Mouse (Mus musculus) ZHBTc4 (cell line): ENCODE measurements at regions not wholly inside any gene's neighbourhood (a gene's known extent, or its start where the extent isn't known, plus 50 kb on each side); places are given as distances from the start of the nearest gene placed in this dataset.
"Not testable (repeated sequence)": the region's sequence is repeated elsewhere in the genome, so short reads cannot be mapped to it uniquely, and the experiment has no call there.

ENCODE experiments used
- DNase-seq: peaks from one replicate; pipeline ENCODE4 v3.0.0-alpha.2; 2011; ENCODE audit warnings: low read depth, low spot score

DNA sequence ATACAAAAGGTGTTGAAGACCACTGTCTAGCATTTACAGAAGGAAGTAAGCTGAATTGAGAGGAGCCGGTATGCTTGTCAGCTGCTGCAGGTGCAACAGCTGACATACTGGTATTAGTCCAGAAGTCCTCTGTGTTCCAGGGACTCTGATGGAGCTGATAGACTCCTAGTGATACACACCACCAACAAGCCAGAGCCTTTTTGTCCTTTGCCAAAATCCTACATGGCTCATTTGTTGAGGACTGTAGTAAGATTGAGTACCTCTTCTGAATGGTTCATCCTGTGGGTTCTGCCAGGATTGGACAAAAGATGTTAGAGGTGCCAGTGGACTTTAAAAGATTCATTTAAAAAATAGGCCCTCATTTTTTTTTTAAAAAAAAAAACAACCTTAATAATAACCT is 129.4 kb upstream of the Tmem185a start:
- no peak for DNase-seq

DNA sequence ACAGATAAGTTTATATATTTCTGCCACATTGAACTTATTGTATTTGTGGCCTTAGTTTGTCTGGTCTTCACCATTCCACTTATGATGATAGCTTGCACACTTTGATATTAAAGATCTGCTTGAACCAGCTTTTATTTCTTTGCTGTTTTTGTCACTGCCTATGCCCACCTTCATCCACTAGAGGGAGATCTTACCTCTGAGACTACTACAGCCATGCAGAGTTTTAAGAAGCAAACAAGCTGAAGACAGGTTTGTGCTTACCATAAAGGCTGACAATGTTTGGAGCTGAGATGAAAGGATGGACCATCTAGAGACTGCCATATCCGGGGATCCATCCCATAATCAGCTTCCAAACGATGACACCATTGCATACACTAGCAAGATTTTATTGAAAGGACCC is 105.4 kb upstream of the Tmem185a start:
- DNase-seq, result peak; percentile 53

DNA sequence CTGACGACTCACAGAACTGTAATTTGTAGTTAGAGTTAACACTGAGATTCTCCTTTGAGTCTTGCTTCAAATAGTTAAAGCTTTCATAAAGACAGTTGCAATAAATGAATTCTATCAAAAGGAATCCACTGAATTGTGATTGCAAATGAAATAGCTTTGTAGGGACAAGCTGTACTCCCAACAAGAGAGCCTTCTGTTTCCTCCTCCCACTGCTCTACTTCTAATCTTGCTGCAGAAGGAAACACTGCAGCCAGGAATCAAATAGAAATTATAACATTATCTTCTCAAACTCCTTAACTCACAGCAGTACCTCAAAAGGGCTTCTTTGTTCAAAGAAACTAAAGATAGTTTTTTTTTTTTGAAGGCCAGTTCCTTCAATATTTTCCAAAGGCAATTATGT is 103.2 kb upstream of the Tmem185a start:
- no peak for DNase-seq

DNA sequence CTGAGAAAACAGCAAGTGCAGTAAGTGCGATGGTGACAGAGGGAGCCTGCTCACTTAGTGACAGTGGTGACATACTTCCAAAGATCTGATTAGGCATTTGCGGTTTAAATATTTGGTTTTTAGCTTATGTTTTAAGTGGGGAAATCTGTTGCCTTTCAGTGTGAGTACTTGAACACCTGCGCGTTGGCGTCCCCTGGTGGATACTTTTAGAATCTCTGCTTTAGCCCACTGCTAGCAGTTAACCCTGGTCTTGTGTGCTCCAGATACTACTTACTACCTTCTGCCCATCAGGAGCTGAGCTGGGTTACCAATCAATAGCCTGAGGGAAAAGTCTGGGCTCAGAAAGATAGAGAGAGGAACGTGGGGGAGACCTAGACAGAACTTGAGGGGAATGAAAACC is 97.3 kb upstream of the Tmem185a start:
- not testable (repeated sequence) for DNase-seq

DNA sequence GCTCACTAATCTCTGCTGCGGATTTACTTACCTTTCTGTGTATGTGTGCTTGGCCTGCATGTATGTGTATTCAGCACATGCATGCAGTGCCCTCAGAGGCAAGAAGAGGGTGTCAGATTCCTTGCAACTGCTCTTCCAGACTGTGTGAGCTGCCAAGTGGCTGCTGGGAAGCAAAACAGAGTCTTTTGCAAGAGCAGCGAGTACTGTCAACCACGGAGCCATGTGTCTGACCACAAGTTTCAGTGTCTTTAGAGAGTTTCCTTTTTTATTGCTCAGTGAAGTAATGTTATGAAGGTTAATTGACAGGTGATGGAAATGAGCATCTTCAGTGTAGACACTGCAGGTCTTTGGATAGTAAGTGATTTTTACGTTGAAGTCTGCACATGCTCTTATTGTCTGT is 93.6 kb upstream of the Tmem185a start:
- DNase-seq, result not testable (repeated sequence)

- DNase-seq, result not testable (repeated sequence)
Measured at GRCm38 (mm10) chrX:70569339-70569979, 92.5 kb upstream of the Tmem185a start.
